Mouse (Mus musculus) urinary bladder, postnatal 14 days (tissue): ENCODE measurements around the gene Mfng.

ENCODE experiments used
- DNase-seq: peaks from one replicate; pipeline ENCODE4 v3.0.0; 2021; ENCODE audit warnings: low spot score

Mfng gene

DNA sequence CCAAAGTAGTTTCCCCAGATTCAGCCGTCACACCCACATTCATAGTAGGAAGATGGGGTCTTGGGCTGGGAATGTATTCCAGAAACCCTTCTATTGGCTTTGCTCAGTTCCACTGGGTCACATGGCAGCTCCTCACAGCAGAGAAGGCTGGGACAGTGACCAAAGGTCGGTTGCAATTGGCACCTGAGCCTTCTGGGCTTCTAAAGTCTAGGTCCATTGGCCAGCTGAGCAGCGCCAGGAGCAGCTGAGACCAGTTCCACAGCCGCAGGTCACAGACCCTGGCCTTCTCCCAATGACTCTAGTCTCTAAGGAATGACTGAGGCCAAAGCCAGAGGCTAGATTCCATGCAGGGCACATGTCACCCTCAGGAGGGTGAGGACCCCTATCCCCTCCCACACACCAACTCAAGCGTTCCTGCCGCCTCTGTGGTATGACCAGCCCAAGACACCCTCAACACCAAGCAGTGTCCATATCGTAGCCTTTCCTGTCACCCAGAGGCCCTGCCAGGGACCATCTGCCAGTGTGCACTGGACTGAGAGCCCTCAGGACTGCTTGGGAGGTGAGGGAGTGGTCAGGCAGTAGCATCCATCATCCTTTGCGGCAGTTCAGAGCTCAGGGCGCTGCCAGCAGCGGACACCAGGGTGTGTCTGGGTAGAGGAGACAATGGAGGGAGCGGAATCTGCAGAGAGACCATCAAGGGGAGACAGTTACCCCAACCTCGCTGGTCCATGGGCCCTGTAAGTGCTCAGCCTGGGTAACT lies 17.1 kb downstream of the Mfng start:
- no peak for DNase-seq

DNA sequence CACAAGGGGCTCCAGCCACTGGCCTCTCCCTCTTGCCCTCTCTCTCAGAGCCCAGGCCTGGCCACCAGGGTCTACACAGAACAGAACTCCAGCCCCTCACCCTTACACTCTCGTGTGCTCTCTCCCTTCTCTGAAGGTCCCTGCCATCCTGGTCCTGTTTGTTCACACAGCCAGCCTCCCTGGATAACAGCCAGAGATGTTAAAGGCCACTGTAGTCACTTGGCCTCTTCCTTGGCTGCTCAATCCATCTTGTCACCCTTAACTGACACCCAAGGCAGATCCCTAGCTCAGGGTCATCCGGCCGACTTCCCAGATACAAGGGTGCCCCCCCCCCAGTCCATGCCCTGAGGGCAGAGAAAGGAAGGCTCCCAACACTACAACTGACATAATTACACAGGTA lies 18.0 kb downstream of the Mfng start:
- DNase-seq, result no peak

DNA sequence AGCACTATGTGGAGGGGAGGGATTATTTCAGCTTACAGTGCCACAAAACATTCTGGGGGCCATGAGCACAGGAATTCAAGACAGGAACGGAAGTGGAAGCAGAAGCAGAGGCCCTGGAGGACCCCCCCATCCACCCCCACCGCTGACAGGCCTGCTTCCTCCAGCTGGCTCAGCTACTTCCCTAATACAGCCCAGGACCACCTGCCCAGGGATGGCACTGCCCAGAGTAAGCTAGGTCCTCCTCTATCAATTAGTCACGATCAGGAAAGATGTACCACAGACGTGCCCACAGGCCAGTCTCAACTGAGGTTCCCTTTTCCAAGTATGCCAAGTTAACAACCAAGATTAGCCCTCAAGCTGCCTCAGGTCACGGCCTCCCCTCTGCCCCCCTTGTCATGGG lies 19.1 kb downstream of the Mfng start:
- DNase-seq, result no peak

DNA sequence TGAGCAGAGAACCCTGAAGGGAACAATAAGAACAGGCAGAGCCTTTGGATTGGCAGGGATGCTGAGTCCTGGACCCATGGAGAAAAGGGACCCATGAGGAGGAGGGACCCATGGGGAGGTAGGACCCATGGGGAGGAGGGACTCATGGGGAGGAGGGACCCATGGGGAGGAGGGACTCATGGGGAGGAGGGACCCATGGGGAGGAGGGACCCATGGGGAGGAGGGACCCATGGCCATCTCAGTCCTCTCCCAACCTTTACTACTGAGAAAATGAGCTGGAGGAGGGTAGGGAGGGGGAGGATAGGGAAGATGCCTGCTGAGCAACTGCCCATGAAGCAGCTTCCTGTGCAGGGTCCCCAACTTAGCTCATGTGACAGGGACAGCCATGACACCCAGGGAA lies 20.3 kb downstream of the Mfng start:
- no peak for DNase-seq

DNA sequence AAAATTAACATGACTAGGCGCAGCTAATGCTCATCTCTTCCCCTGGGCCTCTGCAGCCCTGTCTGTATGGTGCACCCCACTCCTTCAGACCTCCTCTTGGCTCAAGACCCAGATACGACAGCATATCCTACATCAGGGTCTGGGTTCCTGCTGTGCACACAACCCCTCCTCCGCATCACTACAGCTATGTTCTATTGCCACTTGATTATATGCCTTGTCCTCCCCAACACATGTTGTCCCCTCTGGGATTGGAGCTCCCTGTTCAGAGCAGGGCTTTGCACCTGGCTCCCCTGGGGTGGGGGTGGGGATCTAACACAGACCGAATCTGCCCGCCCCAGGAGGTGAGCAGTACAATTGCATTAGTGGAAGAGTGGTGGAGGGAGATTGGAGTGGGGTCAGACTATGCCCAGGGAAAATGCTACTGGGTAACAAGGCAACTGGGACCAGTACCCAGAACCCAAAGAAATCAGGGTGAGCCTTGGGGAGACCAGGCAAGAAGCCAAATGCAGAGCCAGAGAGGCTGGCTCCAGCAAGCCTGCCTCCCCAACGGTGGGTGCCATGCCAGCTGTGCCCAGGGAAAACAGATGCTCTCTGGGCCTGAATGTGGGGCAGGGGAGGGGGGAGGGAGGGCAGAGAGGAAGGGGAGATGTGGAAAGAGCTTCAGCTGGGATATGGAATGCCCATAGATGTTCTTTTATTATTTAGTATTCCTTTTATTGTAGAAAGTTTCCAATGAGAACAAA lies 22.5 kb downstream of the Mfng start:
- no peak for DNase-seq

DNA sequence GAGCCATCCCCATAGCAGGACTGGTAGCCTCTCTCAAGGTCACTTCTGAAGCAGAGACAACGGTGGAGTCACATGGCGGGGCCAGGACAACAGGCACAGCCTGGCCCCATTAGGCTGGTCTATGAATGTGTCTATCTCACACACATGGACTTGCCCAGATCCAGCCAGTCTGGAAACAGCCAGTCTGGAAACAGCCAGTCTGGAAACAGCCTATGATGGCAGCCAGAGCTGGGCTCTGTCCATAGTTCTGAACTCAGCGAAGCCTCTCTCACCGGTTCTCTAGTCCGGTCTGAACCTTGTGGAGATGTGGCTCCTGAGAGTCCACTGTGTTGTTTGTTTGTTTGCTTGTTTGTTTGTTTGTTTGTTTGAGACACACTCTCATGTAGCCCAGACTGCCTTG lies 23.4 kb downstream of the Mfng start:
- no peak for DNase-seq

DNA sequence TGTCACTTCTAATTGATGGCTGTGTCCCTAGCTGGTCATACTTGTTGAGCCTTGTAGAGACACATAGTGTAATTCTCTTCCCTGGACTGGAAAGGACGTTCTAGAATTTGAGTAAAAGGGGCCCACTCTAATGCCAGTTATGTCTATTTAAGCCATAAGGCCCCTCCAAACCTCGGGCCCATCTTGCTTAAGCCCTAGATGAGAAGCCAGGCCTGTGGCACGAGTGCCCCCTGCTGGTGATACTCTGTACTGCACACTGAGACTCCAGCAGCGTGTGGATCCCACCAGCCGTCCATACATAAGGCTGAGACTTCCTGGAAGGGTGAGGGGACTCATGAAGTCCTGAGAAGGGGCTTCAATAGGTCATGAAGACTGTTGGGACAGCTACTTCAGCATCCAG lies 29.1 kb downstream of the Mfng start:
- peak; percentile 62 for DNase-seq

DNA sequence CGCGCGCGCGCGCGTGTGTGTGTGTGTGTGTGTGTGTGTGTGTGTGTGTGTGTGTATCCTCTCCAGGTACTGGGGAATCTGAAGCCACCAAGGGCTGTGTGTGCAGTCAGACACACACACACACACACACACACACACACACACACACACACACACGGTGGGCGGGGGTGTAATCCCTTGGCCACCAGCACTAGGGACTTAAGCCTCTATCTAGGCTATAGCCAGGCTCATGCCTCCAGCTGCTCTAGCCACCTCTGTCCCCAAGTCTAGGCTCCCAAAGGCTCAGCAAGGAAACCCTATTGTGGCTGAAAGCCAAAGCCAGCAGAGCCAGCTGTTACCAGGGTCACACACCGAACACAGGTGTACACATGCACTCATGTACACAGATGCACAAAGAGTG lies 30.4 kb downstream of the Mfng start:
- no peak for DNase-seq

DNA sequence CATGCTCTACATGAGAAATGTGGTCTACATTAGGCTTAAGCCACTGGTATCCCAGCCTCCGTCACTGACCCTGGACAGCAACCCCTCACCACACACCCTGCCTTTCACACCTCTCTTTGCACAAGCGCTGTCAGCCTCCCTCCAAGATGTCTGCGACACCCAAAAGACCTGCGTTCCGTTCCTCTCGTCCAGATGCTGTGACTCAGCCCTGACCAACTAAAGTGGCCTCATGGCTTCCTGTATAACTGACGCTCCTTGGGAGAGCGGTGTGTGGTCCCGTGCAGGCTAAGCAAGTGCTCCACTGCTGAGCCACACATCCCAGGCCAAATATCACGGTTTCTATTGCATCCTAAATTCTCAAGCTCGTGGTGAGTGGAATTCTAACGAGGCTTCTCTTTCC lies 32.6 kb downstream of the Mfng start:
- no peak for DNase-seq

DNA sequence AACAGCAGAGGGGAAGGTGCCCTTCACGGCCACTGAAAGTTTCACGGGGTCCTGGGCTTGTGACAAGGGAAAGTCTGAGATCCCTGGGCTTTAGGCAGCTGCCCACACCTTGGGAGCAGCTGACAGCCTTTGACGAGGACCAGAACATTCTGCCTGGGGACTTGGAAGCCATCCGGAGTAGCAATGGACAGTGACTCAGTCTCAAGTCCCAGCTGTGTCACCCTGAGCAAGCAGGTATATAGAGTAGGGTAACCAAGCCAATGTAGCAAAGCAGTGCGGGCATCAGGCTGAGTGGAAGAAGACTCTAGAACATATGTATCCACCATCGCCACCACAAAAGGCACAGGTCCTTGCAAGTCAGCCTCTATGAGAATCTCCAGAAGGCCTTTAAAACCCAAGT lies 36.1 kb downstream of the Mfng start:
- no peak for DNase-seq

DNA sequence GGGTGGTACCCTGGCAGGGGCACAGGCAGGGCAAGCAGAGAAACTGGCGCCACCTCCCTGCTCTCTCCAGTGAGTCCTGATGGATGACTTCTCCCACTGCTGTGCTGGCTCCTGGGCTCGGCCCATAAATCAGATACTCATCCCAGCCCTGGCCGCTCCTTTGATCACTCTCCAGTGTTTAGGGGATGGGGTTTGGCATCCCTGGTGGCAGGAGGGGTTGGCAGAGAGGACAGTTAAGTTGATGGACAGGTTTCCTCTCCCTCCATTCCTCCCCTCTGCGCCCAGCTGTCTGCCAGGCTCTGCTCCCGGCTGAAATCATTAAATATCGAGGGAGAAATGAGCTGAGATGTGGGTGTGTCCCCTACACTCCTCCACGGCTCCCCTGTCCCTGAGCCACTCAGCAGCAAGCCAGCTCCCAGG lies 36.6 kb downstream of the Mfng start:
- no peak for DNase-seq

DNA sequence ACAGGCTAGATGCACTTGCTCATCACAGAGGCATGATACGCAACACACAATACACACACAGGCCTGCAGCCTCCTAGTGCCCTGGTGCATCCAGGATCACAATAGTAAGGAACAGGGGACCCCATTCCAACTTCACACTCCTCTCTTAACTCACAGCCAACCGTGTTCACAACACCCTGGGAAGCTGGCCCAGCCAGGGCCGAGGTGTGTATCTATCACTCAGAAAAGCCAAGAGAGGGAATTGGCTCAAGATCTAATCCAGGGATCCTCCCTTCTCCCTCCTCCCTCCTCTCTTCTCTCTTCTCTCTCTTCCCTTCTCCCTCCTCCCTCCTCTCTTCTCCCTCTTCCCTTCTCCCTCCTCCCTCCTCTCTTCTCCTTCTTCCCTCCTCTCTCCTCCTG lies 37.1 kb downstream of the Mfng start:
- DNase-seq, result no peak

DNA sequence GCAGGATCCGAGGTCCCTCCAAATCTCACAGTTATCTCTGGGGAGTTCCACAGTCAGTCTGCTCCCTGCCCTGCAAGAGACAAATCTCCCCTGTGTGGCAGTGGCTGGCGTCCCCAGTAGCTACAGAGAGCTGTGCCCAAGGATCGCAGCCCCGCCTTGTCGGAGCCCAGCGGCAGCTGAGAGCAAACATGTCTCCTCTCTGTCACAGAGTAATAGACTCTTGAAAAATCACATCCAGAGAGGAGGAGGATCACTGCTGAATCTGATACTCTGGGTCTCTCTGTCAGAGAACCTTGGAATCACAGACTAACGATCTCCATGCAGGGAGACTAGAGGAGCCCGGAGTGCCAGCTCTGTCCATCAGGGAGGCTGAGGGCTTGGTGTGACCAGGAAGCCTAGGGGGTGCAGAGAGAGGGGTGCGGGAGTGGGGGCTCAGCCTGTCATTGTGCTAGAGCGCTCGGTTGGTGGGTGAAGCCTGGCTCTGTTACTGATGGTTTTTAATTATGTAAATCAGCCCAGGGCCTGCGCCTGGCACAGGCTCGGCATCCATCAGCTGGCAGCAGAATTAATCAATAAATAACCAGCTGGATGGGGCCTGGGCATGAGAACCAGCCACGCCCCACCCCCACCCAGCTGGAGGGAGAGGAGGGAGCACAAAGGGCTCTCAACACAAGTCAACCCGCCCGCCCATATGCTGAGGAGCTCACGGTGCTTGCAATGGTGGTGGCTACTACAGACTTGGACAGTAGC lies 37.7 kb downstream of the Mfng start:
- no peak for DNase-seq

DNA sequence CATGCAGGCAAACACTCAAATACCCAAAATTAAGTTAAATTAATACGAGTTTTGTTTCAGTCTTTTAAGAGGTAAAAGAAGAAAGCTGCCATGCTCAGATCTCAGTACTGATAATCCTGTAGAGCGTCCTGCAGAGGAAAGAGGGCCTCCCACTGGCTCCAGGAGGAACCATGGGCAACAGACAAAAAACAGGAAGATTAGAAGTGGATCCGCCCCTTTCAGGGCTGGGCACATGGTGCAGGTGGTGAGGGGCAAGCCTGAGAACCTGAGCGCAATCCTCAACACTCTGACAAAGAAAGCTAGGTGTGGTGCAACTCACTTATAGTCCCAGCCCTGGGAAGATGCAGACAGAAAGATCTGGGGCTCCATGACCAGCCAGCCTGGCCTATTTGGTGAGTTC lies 41.4 kb downstream of the Mfng start:
- no peak for DNase-seq

DNA sequence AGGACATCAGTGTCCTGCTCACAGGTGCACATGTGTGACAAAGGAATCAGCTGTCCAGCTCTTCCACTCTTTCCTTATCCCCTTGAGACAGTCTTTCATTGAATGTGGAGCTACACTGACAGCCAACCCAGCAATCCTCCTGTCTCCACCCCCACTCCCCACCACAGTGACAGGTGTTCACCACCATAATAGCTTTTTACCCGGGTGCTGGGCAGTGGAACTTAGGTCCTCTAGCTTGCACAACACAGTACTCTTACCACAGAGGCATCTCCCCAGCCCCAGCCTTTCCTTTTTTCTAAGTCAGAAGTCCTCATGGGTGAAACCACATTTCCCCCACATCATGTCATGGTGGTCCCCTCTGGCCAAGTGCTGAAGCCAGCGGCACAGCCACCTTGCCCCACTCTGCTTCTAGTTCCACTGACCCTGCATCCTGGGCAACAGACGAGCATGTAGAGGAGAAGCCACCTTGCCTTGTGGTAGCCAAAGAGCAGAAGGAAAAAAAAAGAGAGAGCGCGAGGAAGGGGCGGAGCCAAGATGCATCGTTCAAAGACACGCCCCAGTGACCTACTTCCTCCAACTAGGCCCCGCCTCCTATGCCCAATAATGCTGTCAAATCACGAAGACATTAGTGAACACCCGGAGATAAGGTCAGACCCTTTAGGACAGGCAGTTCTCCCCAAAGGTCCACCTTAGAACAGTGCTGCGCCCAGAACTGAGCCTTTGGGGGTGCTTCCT lies 42.8 kb downstream of the Mfng start:
- no peak for DNase-seq

DNA sequence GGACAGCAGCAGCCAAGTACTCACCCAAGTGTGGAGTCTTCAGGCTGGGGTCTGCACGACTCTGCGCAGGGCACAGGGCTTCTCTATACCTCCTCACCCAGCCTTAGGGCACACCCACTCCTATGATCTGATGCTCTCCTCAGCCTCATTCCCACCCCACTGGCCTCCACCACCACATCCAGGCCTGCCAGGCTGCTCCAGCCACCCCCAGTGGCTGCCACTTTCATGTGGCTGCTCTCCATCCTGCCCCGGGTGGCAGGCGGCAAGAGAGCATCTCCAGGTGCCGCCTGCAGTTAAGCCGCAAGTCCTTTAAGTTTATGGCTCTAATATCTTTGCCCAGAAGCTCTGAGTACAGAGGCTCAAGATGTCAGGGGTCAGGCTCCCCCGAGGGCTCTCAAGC lies 46.6 kb downstream of the Mfng start:
- DNase-seq, result no peak

DNA sequence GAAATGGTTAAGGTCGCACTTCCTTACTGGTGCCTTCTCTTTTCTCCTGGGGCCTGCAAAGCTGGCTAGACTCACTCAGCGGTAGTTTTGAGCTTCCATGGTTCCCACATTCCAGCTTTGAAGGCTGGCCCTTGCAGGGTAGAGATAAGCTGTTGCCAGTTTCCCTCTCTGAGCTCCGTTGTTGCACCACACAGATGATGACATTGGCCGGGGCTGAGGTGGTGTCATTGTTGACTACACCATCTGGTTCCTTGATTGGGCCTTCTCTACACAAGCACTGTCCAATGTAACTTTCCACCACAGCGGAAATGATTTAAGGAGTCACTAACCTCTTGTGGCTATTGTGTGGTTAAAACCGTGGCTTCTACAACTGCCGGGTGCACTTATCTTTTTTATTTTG lies 52.7 kb downstream of the Mfng start:
- DNase-seq, result no peak

DNA sequence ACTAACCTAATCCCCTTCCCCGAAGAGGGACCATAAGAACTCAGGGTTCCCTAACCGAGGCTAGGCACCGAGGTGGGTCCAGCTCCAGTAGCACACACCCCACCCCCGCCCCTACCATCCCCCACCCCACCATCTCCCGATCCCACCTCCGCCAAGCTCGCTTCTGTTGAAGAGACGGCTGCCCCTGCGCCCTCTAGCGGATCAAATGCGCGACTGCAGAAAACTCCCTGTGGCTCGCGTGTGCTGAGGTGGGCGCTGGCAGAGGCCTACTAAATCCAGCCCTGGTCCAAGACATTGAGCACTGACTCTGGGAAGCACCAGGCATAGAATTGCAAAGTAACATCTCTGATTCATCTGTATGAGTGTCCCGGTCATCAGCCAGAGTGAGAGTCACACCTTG lies 53.2 kb downstream of the Mfng start:
- DNase-seq, result peak; percentile 59

DNA sequence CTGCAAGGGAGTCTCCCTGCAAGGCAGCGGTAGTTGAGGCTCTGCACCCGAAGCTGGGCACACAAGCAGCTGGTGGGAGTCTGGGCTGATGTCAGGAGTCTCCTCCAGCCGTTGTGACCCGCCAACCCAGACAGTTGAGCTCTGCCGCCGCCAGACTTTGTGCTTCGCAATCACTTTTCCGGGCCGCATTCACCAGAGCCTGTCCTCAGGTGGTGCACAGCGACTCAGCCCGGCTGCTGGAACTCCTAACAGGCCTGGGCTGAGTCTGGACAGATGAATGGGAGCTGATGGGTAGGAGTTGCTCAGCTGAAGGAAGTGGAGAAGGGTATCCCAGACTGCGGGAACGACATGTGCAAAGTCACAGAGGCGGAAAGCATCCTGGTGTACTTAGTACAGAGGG lies 53.9 kb downstream of the Mfng start:
- no peak for DNase-seq

DNA sequence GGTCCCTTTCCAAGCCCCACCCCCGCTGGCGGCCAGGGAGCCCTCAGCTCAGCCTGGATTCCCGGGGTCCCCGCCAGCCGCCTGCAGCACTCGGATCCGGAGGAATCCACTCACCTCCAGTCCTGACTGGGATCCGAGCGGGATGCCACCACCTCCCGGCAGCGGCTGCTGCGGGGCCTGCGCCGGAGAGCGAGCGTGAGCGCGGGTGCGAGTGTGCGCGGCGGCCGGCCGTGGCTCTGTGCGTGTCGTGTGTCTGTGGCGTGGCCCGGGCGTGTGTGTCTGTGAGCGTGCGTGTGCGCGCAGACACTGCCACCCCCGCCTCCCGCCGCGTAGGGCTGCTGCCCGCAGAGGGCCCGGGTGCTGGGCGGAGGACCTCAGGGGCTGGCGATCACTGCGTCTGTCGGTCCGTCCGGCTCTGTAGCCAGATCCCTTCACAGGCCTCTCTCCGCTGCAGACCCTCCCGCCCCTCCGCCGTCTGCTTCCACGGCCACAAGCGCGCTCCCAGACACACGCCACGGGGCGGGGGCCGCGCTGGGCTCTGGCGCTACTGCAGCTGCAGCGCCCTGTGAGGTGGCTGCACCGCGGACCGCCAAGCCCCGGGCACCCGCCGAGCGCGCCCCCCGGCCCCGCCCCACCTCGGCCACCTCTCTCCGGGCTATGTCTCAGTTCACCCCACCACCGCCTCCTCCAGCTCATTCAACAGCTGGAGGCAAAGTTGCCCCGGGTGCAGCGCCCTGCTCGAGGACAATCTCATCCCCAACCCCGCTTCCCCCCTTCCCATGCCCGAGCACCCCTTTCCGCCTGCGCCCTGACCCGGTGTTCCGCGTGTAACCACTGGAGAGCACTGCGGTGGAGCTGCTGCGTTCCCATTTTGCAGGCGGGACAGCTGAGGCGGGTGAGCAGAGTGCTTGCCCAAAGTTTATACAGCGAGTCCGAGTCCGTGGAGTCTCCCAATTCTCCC lies 54.7 kb downstream of the Mfng start, which contains the start of gene Elfn2:
Gene Elfn2, minus strand, starts transcription at position 482 of the 961 bp plus-strand sequence.
- no peak for DNase-seq

DNA sequence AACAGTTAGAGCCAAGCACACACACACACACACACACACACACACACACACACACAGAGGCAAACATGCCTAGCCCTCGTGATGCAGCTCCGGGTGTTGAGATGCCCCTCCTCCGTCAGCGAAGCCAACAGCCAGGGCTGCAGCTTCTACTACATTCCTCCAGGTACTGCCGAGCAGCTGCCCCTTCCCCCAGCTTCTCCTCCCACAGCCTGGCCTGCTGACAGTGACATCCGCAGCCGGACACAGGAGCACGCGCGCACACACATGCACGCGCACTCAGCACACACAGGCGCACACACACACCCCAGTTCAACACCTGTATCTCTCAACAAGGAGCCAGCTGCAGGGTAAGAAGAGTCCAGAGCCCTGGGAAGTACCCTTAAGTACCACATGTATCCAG lies 56.3 kb downstream of the Mfng start:
- DNase-seq, result no peak
